Mouse (Mus musculus) limb, embryonic 11.5 days (tissue): ENCODE measurements around the gene Utrn. TPM values are rescaled to one million over a fixed set of nuclear protein-coding genes. Genes with fewer than 3 reads are reported as not detected.

Experiments
- ATAC-seq: fragments of 200-750 bp; cut with Nextera tagmentation; 2 replicates; pipeline ENCODE4 v1.8.0; 2017; ENCODE audit warnings: low read depth; ENCODE audit not compliant: insufficient number of reproducible peaks, low FRiP score, low TSS enrichment
- DNase-seq: peaks from one replicate; pipeline ENCODE4 v3.0.0-alpha.2; 2015; ENCODE audit warnings: low spot score
- H3K27ac ChIP-seq: fragments of 300-500 bp; sonication (generic); replicated peaks from 2 replicates; pipeline ENCODE4 v1.5.1; 2014; ENCODE audit warnings: low read depth, mild to moderate bottlenecking, low read length
- H3K27me3 ChIP-seq: fragments of 300-500 bp; sonication (generic); 2 replicates; pipeline ENCODE4 v1.6.1; 2014; ENCODE audit warnings: mild to moderate bottlenecking, low read length, mixed read lengths; ENCODE audit not compliant: control insufficient read depth, insufficient read depth
- H3K36me3 ChIP-seq: fragments of 300-500 bp; sonication (generic); 2 replicates; pipeline ENCODE4 v1.6.1; 2014; ENCODE audit warnings: mild to moderate bottlenecking, low read length, moderate library complexity, mixed read lengths; ENCODE audit not compliant: control insufficient read depth, insufficient read depth
- H3K4me1 ChIP-seq: fragments of 300-500 bp; sonication (generic); 2 replicates; pipeline ENCODE4 v1.6.1; 2014; ENCODE audit warnings: low read length, mixed read lengths; ENCODE audit not compliant: control insufficient read depth, insufficient read depth
- H3K4me2 ChIP-seq: fragments of 300-500 bp; sonication (generic); 2 replicates; pipeline ENCODE4 v1.6.1; 2014; ENCODE audit warnings: low read depth, mild to moderate bottlenecking, moderate library complexity; ENCODE audit not compliant: severe bottlenecking
- H3K4me3 ChIP-seq: fragments of 300-500 bp; sonication (generic); 2 replicates; pipeline ENCODE4 v1.5.1; 2014; ENCODE audit warnings: low read depth, low read length
- H3K9ac ChIP-seq: fragments of 300-500 bp; sonication (generic); 2 replicates; pipeline ENCODE4 v1.6.1; 2014; ENCODE audit warnings: mild to moderate bottlenecking, low read length
- H3K9me3 ChIP-seq: fragments of 300-500 bp; sonication (generic); 2 replicates; pipeline ENCODE4 v1.6.1; 2016; ENCODE audit warnings: low read length; ENCODE audit not compliant: control insufficient read depth
- WGBS: fragments of 180-500 bp; shearing (Covaris S2); extraction: QIAGEN DNeasy Blood & Tissue Kit; methylation state at CpG from one replicate; pipeline ENCODE4 v1.1.7; 2014; 5-methylcytosine and 5-hydroxymethylcytosine counted together
- polyA plus RNA-seq: library from polyadenylated mRNA; unstranded; fragments of >200 nt; fragmentation: Nextera tagmentation; extraction: Ambion mirVana; gene quantifications from 2 replicates; pipeline ENCODE4 v1.2.1, GENCODE M21; 2014

Utrn gene
- polyA plus RNA-seq, 1 experiment from 2014 or later, result 41.0 TPM

DNA sequence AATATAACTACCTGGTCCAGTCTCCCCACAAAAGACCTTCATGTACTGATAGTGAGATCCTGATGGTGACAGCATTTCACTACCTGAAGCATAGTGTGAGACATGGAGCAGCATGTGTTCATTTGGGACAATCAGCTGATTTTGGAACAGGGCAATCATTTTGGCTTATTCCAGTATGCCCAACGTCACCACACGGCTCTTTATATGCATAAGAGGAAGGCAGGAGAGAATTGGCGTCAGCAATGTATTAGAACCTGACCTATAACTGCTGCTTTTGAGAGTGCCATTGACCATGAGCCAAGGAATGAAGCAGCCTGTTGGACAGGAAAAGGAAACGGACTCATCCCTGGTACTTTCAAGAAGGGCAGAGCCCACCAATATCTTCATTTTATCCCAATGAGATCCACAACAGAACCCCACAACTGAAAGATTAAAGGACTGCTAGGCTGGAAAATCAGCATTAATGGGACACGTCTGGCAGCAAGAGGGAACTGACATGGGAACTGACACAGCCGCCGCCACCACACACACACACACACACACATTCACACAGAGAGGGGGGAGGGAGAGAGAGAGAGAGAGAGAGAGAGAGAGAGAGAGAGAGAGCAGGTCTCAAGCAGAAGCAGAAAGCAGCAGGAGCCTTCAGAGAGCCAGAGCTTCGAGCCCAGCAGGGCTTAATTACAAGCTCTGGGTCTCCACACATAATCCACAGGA lies 73.2 kb downstream of the Utrn start:
- Histone ChIP-seq H3K4me3 (no peak overlapping the region), H3K27ac (no peak overlapping the region), H3K9me3 (no peaks in the 10 kb centered on the region; the same call in 1 of the 2 replicates), H3K27me3 (no peaks in the 10 kb centered on the region), H3K4me1 (no peaks in the 10 kb centered on the region), H3K36me3 (no peaks in the 10 kb centered on the region), H3K9ac (no peak overlapping the region), H3K4me2 (no peak overlapping the region)
- 63% methylated on average over 8 of the region's 8 CpGs for WGBS
- ATAC-seq (no peak), DNase-seq (no peak)

GRCm38 (mm10) chr10:12792049-12792448 lies 77.1 kb downstream of the Utrn start:
- 47% methylated on average over 6 of the region's 6 CpGs for WGBS
- Histone ChIP-seq H3K4me2 (no peak overlapping the region), H3K9ac (no peak overlapping the region), H3K4me1 (no peaks in the 10 kb centered on the region), H3K4me3 (no peak overlapping the region), H3K9me3 (no peaks in the 10 kb centered on the region), H3K27ac (no peak overlapping the region), H3K36me3 (no peaks in the 10 kb centered on the region), H3K27me3 (no peaks in the 10 kb centered on the region)
- DNase-seq (no peak), ATAC-seq (0 out of 2 replicates have a peak, but pooled peaks have one; percentile 38)

GRCm38 (mm10) chr10:12790881-12791280 lies 78.3 kb downstream of the Utrn start:
- 63% methylated on average over 3 of the region's 3 CpGs for WGBS
- DNase-seq (no peak), ATAC-seq (no peak)
- H3K27ac ChIP-seq, result no peak overlapping the region
- H3K4me2 ChIP-seq, result no peak overlapping the region
- H3K4me3 ChIP-seq, result no peak overlapping the region
- H3K36me3 ChIP-seq, result no peaks in the 10 kb centered on the region
- no peaks in the 10 kb centered on the region for H3K4me1 ChIP-seq
- no peaks in the 10 kb centered on the region for H3K9me3 ChIP-seq
- no peak overlapping the region for H3K9ac ChIP-seq
- no peaks in the 10 kb centered on the region for H3K27me3 ChIP-seq

DNA sequence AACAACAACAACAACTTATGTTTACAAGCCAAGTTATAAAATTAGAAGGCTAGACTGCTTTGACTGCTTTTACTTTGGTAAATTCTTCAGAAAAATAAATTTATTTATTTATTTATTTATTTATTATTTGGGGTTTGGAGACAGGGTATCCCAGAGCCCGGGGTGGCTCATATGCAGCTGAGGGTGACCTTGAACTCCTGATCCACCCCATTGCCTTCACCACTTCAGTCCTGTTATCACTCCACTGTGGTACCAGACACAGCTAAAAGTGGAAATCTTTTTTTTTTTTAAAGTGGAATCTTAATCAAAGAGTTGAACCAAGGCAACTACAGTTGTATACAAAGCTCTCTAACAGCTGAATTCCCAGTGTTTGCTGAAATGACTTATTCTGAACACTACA lies 80.6 kb downstream of the Utrn start:
- 81% methylated on average over 1 of the region's 1 CpGs for WGBS
- H3K4me2 ChIP-seq, result no peak overlapping the region
- H3K4me3 ChIP-seq, result no peak overlapping the region
- ATAC-seq (no peak), DNase-seq (no peak)
- H3K9ac ChIP-seq, result no peak overlapping the region
- H3K4me1 ChIP-seq, result no peaks in the 10 kb centered on the region
- no peaks in the 10 kb centered on the region for H3K27me3 ChIP-seq
- H3K27ac ChIP-seq, result no peak overlapping the region
- H3K9me3 ChIP-seq, result no peaks in the 10 kb centered on the region
- no peaks in the 10 kb centered on the region for H3K36me3 ChIP-seq

- Histone ChIP-seq H3K27ac (no peak overlapping the region), H3K4me3 (no peak overlapping the region), H3K4me2 (no peak overlapping the region), H3K36me3 (no peaks in the 10 kb centered on the region), H3K9me3 (no peaks in the 10 kb centered on the region), H3K4me1 (no peaks in the 10 kb centered on the region), H3K27me3 (no peaks in the 10 kb centered on the region), H3K9ac (no peak overlapping the region)
- DNase-seq (no peak), ATAC-seq (no peak)
- 84% methylated on average over 6 of the region's 6 CpGs for WGBS
These were observed 81.2 kb downstream of the Utrn start for GRCm38 (mm10) chr10:12787965-12788364.

GRCm38 (mm10) chr10:12785299-12785698 lies 83.9 kb downstream of the Utrn start:
- ATAC-seq, result no peak
- Histone ChIP-seq H3K4me3 (no peak overlapping the region), H3K27ac (no peak overlapping the region), H3K36me3 (no peaks in the 10 kb centered on the region), H3K4me1 (no peaks in the 10 kb centered on the region), H3K9ac (no peak overlapping the region), H3K27me3 (no peaks in the 10 kb centered on the region), H3K4me2 (no peak overlapping the region), H3K9me3 (no peaks in the 10 kb centered on the region)
- WGBS, result 91% methylated on average over 5 of the region's 5 CpGs
- DNase-seq, result no peak

DNA sequence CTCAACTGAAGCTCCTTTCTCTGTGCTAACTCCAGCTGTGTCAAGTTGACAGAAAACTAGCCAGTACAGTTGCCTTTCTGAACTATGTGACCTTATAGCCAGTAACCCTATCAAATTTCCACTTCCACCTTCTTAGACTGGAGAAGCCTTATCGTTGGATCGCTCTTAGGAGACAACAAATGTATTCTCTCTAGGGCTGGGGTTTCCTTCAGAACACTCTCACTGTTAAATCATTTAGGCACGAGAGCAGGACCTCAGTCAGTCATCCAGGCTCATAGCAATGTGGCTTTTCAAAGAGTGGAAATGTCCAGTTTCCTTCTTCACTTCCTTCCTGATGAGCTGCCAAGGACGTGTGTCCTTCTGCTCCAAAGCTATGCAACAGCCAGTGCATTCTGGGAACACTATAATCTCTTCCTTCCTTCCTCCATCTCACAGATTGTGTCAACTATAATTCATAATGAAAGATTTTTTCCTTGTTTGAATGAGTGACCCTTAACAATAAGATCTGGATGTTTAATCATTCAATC lies 87.7 kb downstream of the Utrn start:
- Histone ChIP-seq H3K27ac (no peak overlapping the region), H3K9me3 (no peaks in the 10 kb centered on the region), H3K4me3 (no peak overlapping the region), H3K36me3 (no peaks in the 10 kb centered on the region), H3K9ac (no peak overlapping the region), H3K4me1 (no peaks in the 10 kb centered on the region), H3K27me3 (no peaks in the 10 kb centered on the region), H3K4me2 (no peak overlapping the region)
- DNase-seq, result no peak
- ATAC-seq, result no peak
- WGBS, result 82% methylated on average over 4 of the region's 4 CpGs

DNA sequence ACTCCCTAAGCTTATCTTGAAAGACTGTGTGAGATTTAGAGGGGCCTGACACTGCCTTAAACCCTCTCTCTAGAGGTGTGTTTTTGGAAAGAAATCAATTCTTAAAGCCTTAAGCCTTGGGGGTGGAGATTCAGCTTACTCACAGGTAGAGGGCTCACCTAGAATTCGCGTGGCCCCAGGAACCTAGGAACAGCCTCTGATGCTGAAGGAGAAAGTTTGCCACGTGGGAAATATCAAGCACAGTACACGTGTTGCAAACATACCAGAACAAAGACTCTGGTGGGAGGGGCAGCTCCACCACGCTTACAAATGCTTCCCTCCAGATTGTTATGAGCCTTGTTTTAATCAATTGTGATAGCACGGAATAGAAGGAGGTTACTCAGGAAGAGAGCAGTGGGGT lies 96.0 kb downstream of the Utrn start:
- DNase-seq (no peak), ATAC-seq (no peak)
- Histone ChIP-seq H3K4me1 (no peaks in the 10 kb centered on the region), H3K27ac (no peak overlapping the region), H3K9me3 (no peaks in the 10 kb centered on the region), H3K9ac (no peak overlapping the region), H3K36me3 (no peaks in the 10 kb centered on the region), H3K27me3 (no peaks in the 10 kb centered on the region), H3K4me2 (no peak overlapping the region), H3K4me3 (no peak overlapping the region)
- 54% methylated on average over 6 of the region's 6 CpGs for WGBS

DNA sequence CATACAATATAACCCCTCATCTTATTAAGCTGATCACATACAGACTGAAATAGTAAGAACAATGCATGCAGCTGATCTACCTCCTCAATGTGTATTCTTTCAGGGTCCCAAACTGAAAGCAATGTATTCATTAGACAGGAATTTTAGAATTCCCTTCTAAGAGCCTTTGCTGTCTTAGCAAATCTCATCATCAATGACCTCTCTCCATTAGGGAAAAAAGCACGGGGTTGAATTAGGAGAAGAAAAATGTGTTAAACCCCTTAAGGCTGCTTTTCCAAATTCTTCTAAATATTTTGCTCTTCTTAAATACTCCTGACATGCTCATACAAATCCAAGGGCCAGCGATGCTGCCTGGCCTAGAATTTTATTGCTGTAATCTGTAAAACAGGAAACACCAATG lies 97.7 kb downstream of the Utrn start:
- Histone ChIP-seq H3K27ac (no peak overlapping the region), H3K9ac (no peak overlapping the region), H3K27me3 (no peaks in the 10 kb centered on the region), H3K4me3 (no peak overlapping the region), H3K4me1 (no peaks in the 10 kb centered on the region), H3K9me3 (no peaks in the 10 kb centered on the region), H3K36me3 (no peaks in the 10 kb centered on the region), H3K4me2 (no peak overlapping the region)
- 76% methylated on average over 2 of the region's 2 CpGs for WGBS
- ATAC-seq (no peak), DNase-seq (no peak)
